Mouse (Mus musculus) bone marrow macrophage, adult 2 months (primary cell): ENCODE data around the gene Siglec1. TPM values are rescaled to one million over a fixed set of nuclear protein-coding genes. Genes with fewer than 3 reads are reported as not detected.

Experiments used
- H3K27ac ChIP-seq: 2 replicates; pipeline ENCODE4 v1.5.1; 2012; ENCODE audit warnings: low read depth, low read length; ENCODE audit not compliant: insufficient read depth
- H3K4me1 ChIP-seq: 2 replicates; pipeline ENCODE4 v1.6.1; 2012; ENCODE audit warnings: low read length; ENCODE audit not compliant: control insufficient read depth, insufficient read depth
- H3K4me3 ChIP-seq: 2 replicates; pipeline ENCODE4 v1.5.1; 2012; ENCODE audit warnings: mild to moderate bottlenecking, low read length, moderate library complexity; ENCODE audit not compliant: insufficient read depth
- CTCF ChIP-seq: IDR thresholded peaks from 2 replicates; pipeline ENCODE4 v1.5.1; 2012; ENCODE audit warnings: low read depth, mild to moderate bottlenecking, low read length, moderate library complexity
- POLR2A ChIP-seq: IDR thresholded peaks from 2 replicates; pipeline ENCODE4 v1.6.1; 2012; ENCODE audit warnings: mild to moderate bottlenecking, low read depth, low read length, borderline replicate concordance
- polyA plus RNA-seq: library from polyadenylated mRNA; stranded (reverse); fragments of >200 nt; gene quantifications from 2 replicates; pipeline ENCODE4 v1.2.4, GENCODE M21; 2012; ENCODE audit not compliant: missing spikeins, insufficient read depth, insufficient read length

Gene Siglec1
- polyA plus RNA-seq, 1 experiment = 219 TPM

DNA sequence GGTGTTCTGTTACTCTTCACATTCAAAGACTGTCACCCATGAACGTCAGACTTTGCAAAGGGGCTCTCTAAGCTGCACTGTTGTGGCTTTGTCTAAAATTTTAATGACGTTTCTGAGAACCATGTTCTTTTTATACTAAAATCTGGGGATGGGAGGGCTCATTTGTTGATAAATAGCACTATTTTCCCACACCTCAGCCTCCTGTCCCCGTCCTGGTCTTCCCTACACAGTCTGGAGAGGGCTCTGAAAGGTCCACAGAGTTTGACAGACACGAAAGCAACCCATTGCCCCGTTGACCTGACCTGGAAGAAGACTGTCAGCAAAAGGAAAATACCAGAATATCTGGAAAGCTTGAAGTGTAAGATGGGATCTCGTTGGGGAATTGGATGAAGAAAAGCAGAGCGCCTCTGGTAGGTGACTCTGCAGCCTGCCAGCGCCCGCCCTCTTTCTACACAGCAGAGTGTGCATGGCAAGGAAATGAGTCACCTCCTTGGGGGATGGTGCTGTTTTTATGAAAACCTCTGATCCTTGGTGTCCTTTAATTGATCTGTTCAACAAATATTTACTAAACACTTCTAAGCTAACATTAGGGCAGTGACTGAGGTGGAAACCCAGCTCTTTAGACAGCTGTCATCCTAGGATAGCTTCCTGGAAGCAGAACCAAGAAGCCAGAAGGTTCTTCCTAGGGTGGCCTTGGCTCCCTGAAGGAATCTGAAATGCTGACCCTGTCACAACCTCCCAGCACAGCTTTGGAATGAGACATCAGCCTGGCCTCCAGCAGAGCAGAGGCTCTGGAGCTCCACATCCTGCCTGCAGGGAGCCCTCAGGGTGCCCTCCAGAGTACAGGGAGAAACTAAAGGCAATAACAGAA is 57.3 kb downstream of the Siglec1 start:
- Histone ChIP-seq H3K4me1 (peaks cover 29% of the 10 kb centered on the region), H3K4me3 (no peak overlapping the region), H3K27ac (peak overlapping the region; percentile 89)
- TF ChIP-seq CTCF (no peak), POLR2A (no peak)

DNA sequence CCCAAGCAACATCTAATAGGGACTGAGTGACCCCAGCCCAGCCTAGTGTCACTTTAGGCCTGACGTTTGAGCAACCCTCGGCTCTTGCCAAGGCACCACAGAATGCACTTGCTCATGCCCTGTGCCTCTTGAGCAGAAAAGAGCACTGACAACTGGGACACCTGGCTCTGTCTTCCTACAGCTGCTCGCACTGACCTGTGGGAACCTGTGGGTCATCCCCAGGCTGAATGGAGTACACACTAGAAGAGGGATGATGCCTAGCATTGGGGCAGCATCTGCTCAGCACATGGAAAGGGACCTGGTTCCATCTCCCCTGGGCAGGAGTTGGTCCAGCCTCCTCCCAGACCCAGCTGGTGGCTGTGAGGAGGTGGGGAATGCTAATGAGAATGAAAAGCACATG is 59.6 kb downstream of the Siglec1 start:
- no peak overlapping the region for H3K4me3 ChIP-seq
- peaks cover 34% of the 10 kb centered on the region for H3K4me1 ChIP-seq
- no peak for TF ChIP-seq CTCF
- TF ChIP-seq POLR2A = no peak
- no peak overlapping the region for H3K27ac ChIP-seq

DNA sequence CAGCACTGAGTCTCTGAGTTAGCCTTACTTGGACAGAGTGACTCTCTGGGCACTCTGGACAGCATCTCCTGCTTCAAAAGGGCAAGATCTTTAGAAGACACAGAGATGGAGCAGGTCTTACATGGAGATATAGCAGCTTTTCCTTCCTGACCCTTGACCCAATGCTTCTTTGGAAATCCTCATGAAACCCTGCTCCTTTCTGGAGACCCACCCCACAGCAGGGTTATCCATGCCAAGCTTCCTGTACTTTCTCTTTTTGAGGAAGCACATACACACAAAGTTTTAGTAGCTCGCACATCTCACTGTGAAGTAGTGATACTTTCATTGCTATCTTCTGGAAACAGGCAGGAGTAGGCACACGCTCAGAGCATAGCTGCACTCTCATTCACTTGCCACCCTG is 61.3 kb downstream of the Siglec1 start:
- no peak overlapping the region for H3K27ac ChIP-seq
- TF ChIP-seq POLR2A (no peak), CTCF (no peak)
- peaks cover 28% of the 10 kb centered on the region for H3K4me1 ChIP-seq
- H3K4me3 ChIP-seq = no peak overlapping the region

Other genes with a start within 250 kb of the Siglec1 start
- 22.8 and 27.0 TPM in 2 replicates for gene 4930402H24Rik, start 180.4 kb downstream of the Siglec1 start, polyA plus RNA-seq
- 11.0 and 11.5 TPM in 2 replicates for gene Atrn, start 180.3 kb downstream of the Siglec1 start, polyA plus RNA-seq
- gene Gfra4, start 43.7 kb downstream of the Siglec1 start, polyA plus RNA-seq = 0.96 and 1.5 TPM in 2 replicates
- gene Adam33, start 23.0 kb downstream of the Siglec1 start, polyA plus RNA-seq = 12.8 and 13.6 TPM in 2 replicates
- gene Hspa12b, start 40.5 kb upstream of the Siglec1 start, polyA plus RNA-seq = not detected in 2 replicates
- not detected in 2 replicates for gene Gm11037, start 46.7 kb upstream of the Siglec1 start, polyA plus RNA-seq
- 53.6 and 55.6 TPM in 2 replicates for gene 1700037H04Rik, start 73.3 kb upstream of the Siglec1 start, polyA plus RNA-seq
- 88.2 and 88.3 TPM in 2 replicates for gene Cenpb, start 93.3 kb upstream of the Siglec1 start, polyA plus RNA-seq
- 47.1 and 56.5 TPM in 2 replicates for gene Cdc25b, start 100.2 kb upstream of the Siglec1 start, polyA plus RNA-seq
- gene Spef1, start 100.5 kb upstream of the Siglec1 start, polyA plus RNA-seq = 7.1 and 8.9 TPM in 2 replicates
- gene Ap5s1, start 120.3 kb upstream of the Siglec1 start, polyA plus RNA-seq = 28.1 and 29.1 TPM in 2 replicates
- gene Mavs, start 147.3 kb upstream of the Siglec1 start, polyA plus RNA-seq = 39.0 and 40.3 TPM in 2 replicates
- 49.3 and 50.2 TPM in 2 replicates for gene Pank2, start 175.7 kb upstream of the Siglec1 start, polyA plus RNA-seq